Mouse (Mus musculus): ENCODE measurements around the gene Abhd11.
A peak's percentile ranks its signal among the peaks of the same experiment; 100 is the strongest.
"Not testable (repeated sequence)": the region's sequence is repeated elsewhere in the genome, so short reads cannot be mapped to it uniquely, and the experiment has no call there.

The Abhd11 gene

GRCm38 (mm10) chr5:135008671-135009589, at the start of gene Abhd11:
Abhd11 (plus strand) TSS chr5:135009152.
- DNase-seq: peak; percentile 99

- DNase-seq: no peak
These were observed 48.5 kb upstream of the Abhd11 start for GRCm38 (mm10) chr5:134960430-134960829.

DNA sequence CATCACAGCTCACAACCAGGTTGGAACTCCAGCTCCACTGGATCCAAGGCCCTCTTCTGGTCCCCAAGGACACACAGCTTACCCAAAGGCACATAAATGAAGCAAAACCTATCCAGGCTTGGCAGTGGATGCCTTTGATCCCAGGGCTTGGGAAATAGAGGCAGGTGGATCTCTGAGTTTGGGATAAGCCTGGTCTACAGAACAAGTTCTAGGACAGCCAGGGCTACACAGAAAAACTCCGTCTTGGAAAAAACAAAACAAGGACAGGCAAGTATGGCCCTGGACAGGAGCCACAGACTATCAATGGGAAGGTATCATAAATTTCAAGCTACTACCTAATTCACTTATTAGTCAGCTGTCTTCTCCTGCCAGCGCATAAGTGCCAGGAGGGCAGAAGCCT, 47.4 kb upstream of the Abhd11 start:
- no peak for DNase-seq

GRCm38 (mm10) chr5:134963546-134963945, 45.4 kb upstream of the Abhd11 start:
- DNase-seq: no peak

DNA sequence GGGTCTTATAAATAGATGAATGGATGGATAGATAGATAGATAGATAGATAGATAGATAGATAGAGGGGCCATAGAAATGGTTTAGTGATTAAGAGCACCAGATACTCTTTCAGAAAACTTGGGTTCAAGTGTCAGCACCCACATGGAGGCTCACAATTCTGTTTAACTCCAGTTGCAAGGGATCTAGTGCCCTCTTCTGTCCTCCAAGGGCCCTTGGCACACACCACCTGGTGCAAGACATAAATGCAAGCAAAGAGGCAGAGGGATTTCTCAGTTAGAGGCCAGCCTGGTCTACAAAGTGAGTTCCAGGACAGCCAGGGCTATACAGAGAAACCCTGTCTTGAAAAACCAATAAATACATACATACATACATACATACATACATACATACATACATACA, 44.3 kb upstream of the Abhd11 start:
- not testable (repeated sequence) for DNase-seq

- peak; percentile 68 for DNase-seq
These were observed 43.5 kb upstream of the Abhd11 start for GRCm38 (mm10) chr5:134965473-134965851.

DNA sequence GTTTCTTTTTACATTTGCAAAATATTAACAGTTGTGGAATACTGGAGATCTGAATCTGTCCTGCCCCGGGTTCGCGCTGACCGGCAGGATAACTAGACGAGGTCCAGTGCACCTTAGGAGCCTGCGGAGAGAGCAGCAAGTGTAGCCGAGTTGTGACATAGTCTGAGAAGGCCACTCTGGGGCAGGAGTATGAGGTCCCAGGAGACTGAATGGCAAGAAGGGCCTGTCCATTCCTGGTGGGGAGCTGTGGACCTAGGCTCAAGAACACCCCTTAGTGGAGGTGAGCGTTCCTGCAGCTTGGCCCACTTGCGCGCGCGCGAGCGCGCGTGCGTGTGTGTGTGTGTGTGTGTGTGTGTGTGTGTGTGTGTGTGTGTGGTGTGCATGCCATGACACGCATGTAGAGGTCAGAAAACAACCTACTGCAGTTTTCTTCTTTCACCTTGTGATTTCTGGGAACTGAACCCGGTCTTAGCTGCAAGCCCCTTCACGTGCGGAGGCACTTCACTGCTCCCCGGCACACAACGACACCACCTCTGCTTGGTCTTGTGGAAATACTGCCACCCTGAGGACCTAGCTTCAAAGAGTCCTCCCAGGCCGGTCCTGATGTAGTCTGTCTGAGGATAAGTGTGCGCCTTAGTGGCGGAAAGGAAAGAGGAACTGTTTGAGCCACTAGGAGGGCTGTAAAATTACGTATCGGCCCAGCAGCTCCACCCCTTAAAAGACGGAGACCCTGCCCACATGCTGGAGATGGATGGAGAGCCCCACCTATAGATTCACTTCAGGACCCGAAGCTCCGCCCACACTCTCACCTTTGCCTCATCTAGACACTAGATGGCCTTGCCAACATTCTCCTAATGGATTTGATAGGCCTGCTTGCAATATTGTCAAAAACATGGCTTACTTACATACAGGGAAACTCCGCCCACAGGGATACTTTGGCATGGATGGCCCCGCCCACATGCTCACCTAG, 42.8 kb upstream of the Abhd11 start:
- DNase-seq: peak; percentile 27

- DNase-seq: no peak
These were observed 41.6 kb upstream of the Abhd11 start for GRCm38 (mm10) chr5:134967164-134967944.

- DNase-seq: no peak
These were observed 38.3 kb upstream of the Abhd11 start for GRCm38 (mm10) chr5:134970671-134971070.

DNA sequence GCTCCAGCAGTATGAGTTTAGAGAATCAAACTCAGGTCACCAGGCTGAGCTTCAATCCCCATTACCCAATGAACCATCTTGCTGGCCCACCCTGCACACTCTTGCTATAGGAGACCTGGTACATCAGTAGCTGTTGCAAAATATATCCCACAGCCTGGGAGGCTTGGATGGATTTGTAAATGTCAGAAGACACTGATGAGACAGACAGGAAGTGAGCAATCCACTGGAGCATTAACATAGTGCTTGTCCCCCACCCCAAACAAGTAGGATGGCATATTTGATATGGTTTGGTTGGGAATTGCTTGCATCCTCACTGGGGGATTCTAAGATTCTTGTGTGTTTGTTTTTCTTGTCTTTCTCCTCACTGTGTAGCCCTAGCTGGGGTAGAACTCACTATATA, 35.9 kb upstream of the Abhd11 start:
- DNase-seq: no peak

DNA sequence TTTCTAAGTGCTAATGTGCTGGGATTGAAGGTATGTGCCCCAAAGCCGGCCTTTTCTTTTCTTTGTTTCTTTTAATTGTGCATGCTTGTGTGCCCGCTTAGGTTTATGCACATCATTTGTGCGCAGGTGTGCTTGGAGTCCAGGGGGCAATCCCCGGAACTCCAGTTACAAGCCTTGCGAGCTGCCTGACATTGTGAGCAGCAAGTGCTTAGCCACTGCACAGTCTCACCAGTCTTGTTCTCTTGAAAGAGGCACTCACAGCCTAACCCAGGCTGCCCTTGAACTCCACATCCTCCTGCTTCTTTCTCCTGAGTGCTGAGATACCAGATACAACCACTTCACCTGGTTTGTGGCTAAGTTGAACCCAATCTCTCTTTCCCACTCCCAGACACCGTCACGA, 35.4 kb upstream of the Abhd11 start:
- no peak for DNase-seq

GRCm38 (mm10) chr5:134974294-134974693, 34.7 kb upstream of the Abhd11 start:
- DNase-seq: no peak

DNA sequence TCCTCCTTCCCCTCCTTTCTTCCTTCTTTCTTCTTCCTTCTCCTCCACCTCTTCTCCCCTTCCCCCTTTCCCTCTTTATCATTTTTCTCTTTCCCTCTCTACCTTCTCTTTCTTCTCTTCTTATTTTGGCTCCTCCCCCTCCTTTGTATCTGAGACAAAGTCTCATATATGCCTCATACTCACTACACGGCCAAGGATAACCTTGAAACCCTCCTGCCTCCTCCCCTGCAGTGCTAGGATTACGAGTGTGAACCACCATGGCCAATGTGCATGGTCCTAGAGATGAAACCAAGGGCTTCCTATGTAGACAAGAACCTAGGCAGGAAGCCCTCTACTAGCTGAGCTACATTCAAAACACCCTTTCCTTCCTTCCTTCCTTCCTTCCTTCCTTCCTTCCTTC, 34.0 kb upstream of the Abhd11 start:
- DNase-seq: no peak

DNA sequence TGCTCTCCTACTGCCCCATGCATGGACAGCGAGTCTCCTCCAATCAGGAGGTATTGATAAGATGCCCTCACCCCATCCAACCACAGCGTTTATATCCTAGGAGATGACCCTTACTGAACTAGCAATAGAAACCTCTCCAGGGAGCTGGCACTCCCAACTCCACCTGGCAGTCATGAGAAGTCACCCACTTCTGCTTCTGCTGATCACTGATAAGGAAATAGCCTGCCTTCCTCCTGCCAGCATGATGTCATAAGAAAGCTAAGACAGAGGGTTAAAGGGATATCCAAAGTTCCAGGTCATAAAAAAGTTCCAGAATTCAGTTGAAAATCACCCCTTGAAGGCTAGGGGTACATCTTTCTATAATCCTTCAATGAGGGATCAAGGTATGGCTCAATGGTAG, 32.8 kb upstream of the Abhd11 start:
- no peak for DNase-seq

DNA sequence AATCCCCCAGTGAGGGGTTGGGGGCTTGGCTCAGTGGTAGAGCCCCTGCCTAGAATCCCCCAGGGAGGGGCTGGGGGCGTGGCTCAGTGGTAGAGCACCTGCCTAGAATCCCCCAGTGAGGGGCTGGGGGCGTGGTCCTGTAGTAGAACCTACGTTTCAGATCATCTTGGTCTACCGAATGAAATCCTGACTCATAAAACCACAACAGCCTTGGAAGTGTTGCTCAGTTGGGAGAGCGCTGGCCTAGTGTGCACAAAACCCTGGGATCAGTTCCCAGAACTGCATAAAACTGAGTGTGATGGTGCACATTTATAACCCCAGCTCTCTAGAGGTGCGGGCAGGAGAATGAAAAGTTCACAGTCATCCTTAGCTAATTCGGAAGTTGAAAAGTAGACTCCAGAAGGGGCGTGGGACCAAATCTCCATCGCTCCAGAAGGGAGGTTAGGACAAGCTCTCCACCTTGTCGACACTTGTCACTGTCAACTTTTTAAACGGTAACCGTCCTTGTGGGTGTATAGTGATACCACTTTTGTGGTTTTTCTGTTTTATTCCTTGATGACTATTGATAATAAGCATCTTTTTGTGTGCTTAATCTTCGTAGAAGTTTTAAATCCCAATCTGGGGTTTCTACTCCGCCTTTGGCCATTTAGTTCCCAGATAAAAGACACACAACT, 32.2 kb upstream of the Abhd11 start:
- no peak for DNase-seq

- no peak for DNase-seq
These were observed 31.1 kb upstream of the Abhd11 start for GRCm38 (mm10) chr5:134977837-134978236.

DNA sequence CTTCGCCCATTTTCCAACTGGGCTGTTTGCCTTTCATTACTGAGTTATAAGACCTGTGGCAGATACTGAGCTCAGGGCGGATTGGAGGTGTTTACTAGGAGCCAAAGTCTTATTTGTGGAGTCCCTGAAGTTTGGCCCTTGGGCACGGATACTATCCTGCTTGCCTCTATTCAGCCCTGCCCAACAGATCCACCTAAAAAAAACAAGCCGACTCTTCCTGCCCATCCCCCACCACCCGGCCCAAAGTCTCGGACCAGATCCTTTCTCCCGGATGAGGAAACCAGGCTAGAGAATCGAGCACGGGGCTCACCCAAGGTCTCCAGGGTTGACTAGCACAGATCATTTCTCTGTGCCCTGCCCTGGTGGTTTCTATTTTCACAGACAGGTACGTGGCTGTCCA, 27.8 kb upstream of the Abhd11 start:
- DNase-seq: no peak

- DNase-seq: no peak
These were observed 25.8 kb upstream of the Abhd11 start for GRCm38 (mm10) chr5:134983111-134983510.

GRCm38 (mm10) chr5:134983771-134984170, 25.2 kb upstream of the Abhd11 start:
- DNase-seq: no peak

- DNase-seq: no peak
These were observed 23.2 kb upstream of the Abhd11 start, which contains the start of gene Cldn3 for GRCm38 (mm10) chr5:134985633-134986297. Cldn3 (plus strand) TSS chr5:134986214.
